Mouse (Mus musculus): ENCODE results near the gene Gmds. TPM values are rescaled to one million over a fixed set of nuclear protein-coding genes. Genes with fewer than 3 reads are reported as not detected.

Gmds gene
- polyA plus RNA-seq, 1 experiment from 2014 or later, result 41.0 TPM

- WGBS, result 7% methylated on average over 3 of the region's 3 CpGs
- Histone ChIP-seq H3K4me3 (no peak overlapping the region), H3K27ac (no peak overlapping the region), H3K4me2 (no peak overlapping the region), H3K9me3 (no peaks in the 10 kb centered on the region), H3K27me3 (no peaks in the 10 kb centered on the region; the same call in 1 of the 2 replicates), H3K4me1 (peaks cover 21% of the 10 kb centered on the region), H3K9ac (no peak overlapping the region), H3K36me3 (no peaks in the 10 kb centered on the region)
- ATAC-seq (ENCODE audit: insufficient number of reproducible peaks, insufficient read depth, low FRiP score, low TSS enrichment, low read depth), result no peak
Observed at GRCm38 (mm10) chr13:31960514-31960913, 378.0 kb downstream of the Gmds start.

- peaks cover 21% of the 10 kb centered on the region for H3K4me1 ChIP-seq
- no peak for ATAC-seq (ENCODE audit: insufficient number of reproducible peaks, insufficient read depth, low FRiP score, low TSS enrichment, low read depth)
- no peaks in the 10 kb centered on the region for H3K9me3 ChIP-seq
- 45% methylated on average over 13 of the region's 13 CpGs for WGBS
- no peak overlapping the region for H3K9ac ChIP-seq
- no peak overlapping the region for H3K4me2 ChIP-seq
- no peaks in the 10 kb centered on the region; the same call in 1 of the 2 replicates for H3K27me3 ChIP-seq
- no peak overlapping the region for H3K27ac ChIP-seq
- H3K36me3 ChIP-seq, result no peaks in the 10 kb centered on the region
- no peak overlapping the region for H3K4me3 ChIP-seq
Observed at GRCm38 (mm10) chr13:31958346-31959335, 379.9 kb downstream of the Gmds start.

GRCm38 (mm10) chr13:31956584-31956983, 382.0 kb downstream of the Gmds start:
- Histone ChIP-seq H3K36me3 (no peaks in the 10 kb centered on the region), H3K9ac (no peak overlapping the region), H3K4me3 (no peak overlapping the region), H3K27me3 (no peaks in the 10 kb centered on the region; the same call in 1 of the 2 replicates), H3K27ac (no peak overlapping the region), H3K4me2 (no peak overlapping the region), H3K4me1 (peaks cover 21% of the 10 kb centered on the region), H3K9me3 (no peaks in the 10 kb centered on the region)
- WGBS, result 82% methylated on average over 6 of the region's 6 CpGs
- ATAC-seq (ENCODE audit: insufficient number of reproducible peaks, insufficient read depth, low FRiP score, low TSS enrichment, low read depth), result no peak

GRCm38 (mm10) chr13:31956112-31956511, 382.4 kb downstream of the Gmds start:
- no peaks in the 10 kb centered on the region for H3K9me3 ChIP-seq

GRCm38 (mm10) chr13:31955171-31955570, 383.4 kb downstream of the Gmds start:
- H3K4me3 ChIP-seq, result no peak overlapping the region
- H3K9ac ChIP-seq, result no peak overlapping the region
- no peak overlapping the region for H3K4me2 ChIP-seq
- H3K4me1 ChIP-seq, result peaks cover 15% of the 10 kb centered on the region
- no peak overlapping the region for H3K27ac ChIP-seq
- no peaks in the 10 kb centered on the region for H3K9me3 ChIP-seq
- H3K27me3 ChIP-seq, result no peaks in the 10 kb centered on the region; the same call in 1 of the 2 replicates
- no peaks in the 10 kb centered on the region for H3K36me3 ChIP-seq
- no peak for ATAC-seq (ENCODE audit: insufficient number of reproducible peaks, insufficient read depth, low FRiP score, low TSS enrichment, low read depth)
- WGBS, result 26% methylated on average over 7 of the region's 7 CpGs

More at GRCm38 (mm10) chr13:31956112-31956511, 382.4 kb downstream of the Gmds start:
- no peak overlapping the region for H3K4me3 ChIP-seq
- peaks cover 21% of the 10 kb centered on the region for H3K4me1 ChIP-seq
- no peak for ATAC-seq (ENCODE audit: insufficient number of reproducible peaks, insufficient read depth, low FRiP score, low TSS enrichment, low read depth)
- WGBS, result 66% methylated on average over 4 of the region's 4 CpGs
- H3K27ac ChIP-seq, result no peak overlapping the region
- H3K36me3 ChIP-seq, result no peaks in the 10 kb centered on the region
- no peak overlapping the region for H3K4me2 ChIP-seq
- H3K27me3 ChIP-seq, result no peaks in the 10 kb centered on the region; the same call in 1 of the 2 replicates
- H3K9ac ChIP-seq, result no peak overlapping the region

- ATAC-seq (ENCODE audit: insufficient number of reproducible peaks, insufficient read depth, low FRiP score, low TSS enrichment, low read depth), result no peak
- H3K4me3 ChIP-seq, result no peak overlapping the region
- no peaks in the 10 kb centered on the region for H3K36me3 ChIP-seq
- no peaks in the 10 kb centered on the region for H3K27me3 ChIP-seq
- H3K4me1 ChIP-seq, result no peaks in the 10 kb centered on the region
- 85% methylated on average over 3 of the region's 3 CpGs for WGBS
- H3K9ac ChIP-seq, result no peak overlapping the region
- no peak overlapping the region for H3K4me2 ChIP-seq
- no peaks in the 10 kb centered on the region for H3K9me3 ChIP-seq
- no peak overlapping the region for H3K27ac ChIP-seq
Observed at GRCm38 (mm10) chr13:31944676-31945210, 393.8 kb downstream of the Gmds start.

- H3K9me3 ChIP-seq, result no peaks in the 10 kb centered on the region
- no peaks in the 10 kb centered on the region for H3K27me3 ChIP-seq
- H3K4me3 ChIP-seq, result no peak overlapping the region
- H3K4me1 ChIP-seq, result no peaks in the 10 kb centered on the region
- H3K4me2 ChIP-seq, result no peak overlapping the region
- H3K9ac ChIP-seq, result no peak overlapping the region
- 26% methylated on average over 7 of the region's 7 CpGs for WGBS
- H3K27ac ChIP-seq, result no peak overlapping the region
- ATAC-seq (ENCODE audit: insufficient number of reproducible peaks, insufficient read depth, low FRiP score, low TSS enrichment, low read depth), result no peak
- H3K36me3 ChIP-seq, result no peaks in the 10 kb centered on the region
Observed at GRCm38 (mm10) chr13:31943482-31944275, 394.9 kb downstream of the Gmds start.

GRCm38 (mm10) chr13:31929299-31929698, 409.2 kb downstream of the Gmds start:
- H3K9ac ChIP-seq, result no peak overlapping the region
- no peak overlapping the region for H3K4me2 ChIP-seq
- H3K36me3 ChIP-seq, result no peaks in the 10 kb centered on the region
- H3K9me3 ChIP-seq, result no peaks in the 10 kb centered on the region
- H3K27ac ChIP-seq, result no peak overlapping the region
- no peak overlapping the region for H3K4me3 ChIP-seq
- 100% methylated on average over 1 of the region's 1 CpGs for WGBS
- H3K4me1 ChIP-seq, result no peaks in the 10 kb centered on the region
- no peaks in the 10 kb centered on the region for H3K27me3 ChIP-seq
- ATAC-seq (ENCODE audit: insufficient number of reproducible peaks, insufficient read depth, low FRiP score, low TSS enrichment, low read depth), result no peak

GRCm38 (mm10) chr13:31926599-31926998, 411.9 kb downstream of the Gmds start:
- no peak for ATAC-seq (ENCODE audit: insufficient number of reproducible peaks, insufficient read depth, low FRiP score, low TSS enrichment, low read depth)
- Histone ChIP-seq H3K27me3 (no peaks in the 10 kb centered on the region), H3K36me3 (no peaks in the 10 kb centered on the region), H3K9me3 (no peaks in the 10 kb centered on the region), H3K4me3 (no peak overlapping the region), H3K4me1 (no peaks in the 10 kb centered on the region), H3K27ac (no peak overlapping the region), H3K4me2 (no peak overlapping the region), H3K9ac (no peak overlapping the region)
- WGBS, result 77% methylated on average over 5 of the region's 5 CpGs

GRCm38 (mm10) chr13:31924506-31924905, 414.0 kb downstream of the Gmds start:
- H3K27me3 ChIP-seq, result no peaks in the 10 kb centered on the region
- 57% methylated on average over 4 of the region's 4 CpGs for WGBS
- H3K27ac ChIP-seq, result no peak overlapping the region

GRCm38 (mm10) chr13:31919716-31920115, 418.8 kb downstream of the Gmds start:
- Histone ChIP-seq H3K27me3 (no peaks in the 10 kb centered on the region), H3K27ac (no peak overlapping the region), H3K9ac (no peak overlapping the region), H3K4me2 (no peak overlapping the region), H3K36me3 (no peaks in the 10 kb centered on the region), H3K4me1 (peaks cover 6% of the 10 kb centered on the region), H3K9me3 (no peaks in the 10 kb centered on the region), H3K4me3 (no peak overlapping the region)
- ATAC-seq (ENCODE audit: insufficient number of reproducible peaks, insufficient read depth, low FRiP score, low TSS enrichment, low read depth), result no peak
- 85% methylated on average over 2 of the region's 2 CpGs for WGBS

More at GRCm38 (mm10) chr13:31924506-31924905, 414.0 kb downstream of the Gmds start:
- no peaks in the 10 kb centered on the region for H3K4me1 ChIP-seq
- H3K36me3 ChIP-seq, result no peaks in the 10 kb centered on the region
- H3K4me3 ChIP-seq, result no peak overlapping the region
- no peak overlapping the region for H3K9ac ChIP-seq
- ATAC-seq (ENCODE audit: insufficient number of reproducible peaks, insufficient read depth, low FRiP score, low TSS enrichment, low read depth), result no peak
- H3K9me3 ChIP-seq, result no peaks in the 10 kb centered on the region
- H3K4me2 ChIP-seq, result no peak overlapping the region

All from embryonic facial prominence, embryonic 13.5 days (tissue).